Mouse (Mus musculus) thymus, postnatal 0 days (tissue): ENCODE measurements around the gene Wnt5b. TPM values are rescaled to one million over a fixed set of nuclear protein-coding genes. Genes with fewer than 3 reads are reported as not detected.
"Not testable (repeated sequence)": the region's sequence is repeated elsewhere in the genome, so short reads cannot be mapped to it uniquely, and the experiment has no call there.

ENCODE experiments used
- DNase-seq: peaks from one replicate; pipeline ENCODE4 v3.0.0-alpha.2; 2015; ENCODE audit warnings: low spot score
- polyA plus RNA-seq: library from polyadenylated mRNA; unstranded; fragments of >200 nt; fragmentation: Nextera tagmentation; extraction: Ambion mirVana; gene quantifications from 2 replicates; pipeline ENCODE4 v1.2.1, GENCODE M21; 2015

Gene Wnt5b
- polyA plus RNA-seq, 1 experiment from 2014 or later = 4.6 TPM

DNA sequence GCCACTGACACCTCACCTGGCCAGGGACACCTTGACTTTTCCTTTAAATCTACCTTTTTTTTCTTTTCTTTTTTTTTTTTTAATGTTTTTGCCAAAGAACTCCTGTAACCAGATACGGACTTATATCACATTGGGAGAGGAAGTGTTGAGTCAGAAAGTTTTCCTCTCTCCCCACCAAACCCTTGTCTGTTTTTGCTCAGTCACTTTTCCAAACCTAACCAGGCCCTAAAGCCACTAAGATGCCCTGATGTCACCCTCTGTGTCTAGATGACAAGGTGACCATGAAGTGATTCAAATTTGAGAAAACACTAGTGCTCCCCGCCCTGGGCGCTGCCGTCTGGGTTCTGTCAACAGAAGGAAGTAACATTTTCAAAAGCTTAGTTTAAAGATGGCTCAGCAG lies 85.1 kb downstream of the Wnt5b start:
- no peak for DNase-seq

DNA sequence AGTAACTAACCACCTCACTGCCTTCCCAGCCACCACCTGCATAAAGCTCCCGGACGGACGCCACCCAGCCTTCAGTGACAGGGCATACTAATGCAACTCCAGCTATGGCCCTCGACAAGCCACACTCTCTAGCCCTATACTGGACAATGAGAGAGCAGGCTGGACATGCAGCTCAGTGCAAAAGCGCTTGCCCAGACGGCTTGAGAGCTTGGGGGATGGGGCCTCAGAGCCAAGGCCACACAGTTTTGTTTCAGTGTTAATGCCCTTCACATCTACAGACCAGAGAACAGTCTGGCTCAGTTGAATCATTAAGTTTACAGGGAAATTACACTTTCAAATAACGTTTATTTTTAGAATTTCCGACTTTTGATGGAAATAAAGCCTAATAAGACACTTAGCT lies 86.0 kb downstream of the Wnt5b start:
- no peak for DNase-seq

DNA sequence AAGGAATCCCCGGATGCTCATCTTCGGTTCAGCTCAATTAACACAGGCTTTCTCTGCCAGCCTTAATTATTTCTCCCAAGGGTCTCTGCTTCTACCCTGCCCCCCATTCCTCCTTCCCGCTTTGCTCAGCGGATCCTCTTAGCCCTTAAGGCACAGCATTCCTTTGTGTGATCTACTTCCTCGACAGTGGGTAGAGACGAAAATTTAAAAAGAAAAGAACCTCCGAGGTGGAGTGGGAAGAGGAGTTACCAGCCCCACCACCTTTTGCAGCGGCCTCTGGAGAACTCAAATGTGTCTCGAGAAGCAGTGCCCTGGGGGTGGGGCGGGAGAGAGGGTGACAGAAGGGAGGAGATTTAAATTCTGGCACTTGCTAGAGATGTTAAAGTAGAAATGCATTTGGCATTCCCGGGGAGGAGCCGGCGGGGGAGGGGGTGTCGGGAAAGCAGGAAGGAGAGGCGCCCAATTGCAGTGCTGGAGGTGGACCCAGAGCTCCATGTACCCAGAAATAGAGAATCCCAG lies 92.1 kb downstream of the Wnt5b start:
- DNase-seq = no peak

DNA sequence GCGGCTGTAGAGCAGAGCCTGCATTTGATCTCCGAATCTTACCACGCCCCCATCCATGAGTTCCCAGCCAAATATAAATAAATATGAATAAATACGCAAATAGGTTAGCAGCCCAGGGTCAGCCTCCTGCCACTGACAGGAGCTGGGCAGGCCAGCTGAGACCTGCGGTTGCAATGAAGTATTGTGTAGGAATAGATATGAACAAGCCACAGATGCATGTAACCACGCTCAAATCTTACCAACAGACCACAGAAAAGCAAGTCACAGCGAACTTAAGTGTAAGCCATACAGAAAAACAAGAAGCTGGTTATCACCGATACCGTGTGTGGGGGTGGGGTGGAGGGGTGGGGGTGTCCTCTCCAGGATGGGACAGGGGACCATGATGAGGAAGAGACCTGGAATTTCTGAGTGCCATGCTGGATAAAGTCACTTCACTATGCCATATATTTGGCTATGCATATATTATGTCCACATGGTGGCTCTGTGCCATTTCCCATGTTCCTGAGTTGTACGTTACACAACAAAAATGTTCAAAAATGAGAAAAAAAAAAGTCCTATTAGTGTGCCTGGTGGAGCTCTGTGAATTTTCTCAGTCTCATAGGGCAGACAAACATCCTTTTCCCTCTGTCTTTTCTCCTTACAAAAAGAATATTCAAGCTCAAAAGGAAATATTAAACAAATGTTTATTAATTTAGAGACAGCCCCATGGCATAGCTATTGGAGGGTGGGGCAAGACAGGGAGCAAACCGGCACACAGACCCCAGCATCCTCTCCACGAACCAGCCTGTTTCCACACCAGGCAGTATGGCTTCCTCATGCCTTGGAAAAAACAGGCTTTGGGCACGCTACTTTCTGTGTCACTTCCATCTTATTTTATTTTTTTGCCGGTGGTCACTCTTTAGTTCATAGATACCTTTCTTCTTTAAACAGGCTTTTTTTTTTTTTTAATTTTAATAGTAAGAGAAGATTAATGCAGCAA lies 92.9 kb downstream of the Wnt5b start:
- DNase-seq = peak; percentile 21

GRCm38 (mm10) chr6:119449060-119449499 lies 95.1 kb downstream of the Wnt5b start:
- peak; percentile 59 for DNase-seq

DNA sequence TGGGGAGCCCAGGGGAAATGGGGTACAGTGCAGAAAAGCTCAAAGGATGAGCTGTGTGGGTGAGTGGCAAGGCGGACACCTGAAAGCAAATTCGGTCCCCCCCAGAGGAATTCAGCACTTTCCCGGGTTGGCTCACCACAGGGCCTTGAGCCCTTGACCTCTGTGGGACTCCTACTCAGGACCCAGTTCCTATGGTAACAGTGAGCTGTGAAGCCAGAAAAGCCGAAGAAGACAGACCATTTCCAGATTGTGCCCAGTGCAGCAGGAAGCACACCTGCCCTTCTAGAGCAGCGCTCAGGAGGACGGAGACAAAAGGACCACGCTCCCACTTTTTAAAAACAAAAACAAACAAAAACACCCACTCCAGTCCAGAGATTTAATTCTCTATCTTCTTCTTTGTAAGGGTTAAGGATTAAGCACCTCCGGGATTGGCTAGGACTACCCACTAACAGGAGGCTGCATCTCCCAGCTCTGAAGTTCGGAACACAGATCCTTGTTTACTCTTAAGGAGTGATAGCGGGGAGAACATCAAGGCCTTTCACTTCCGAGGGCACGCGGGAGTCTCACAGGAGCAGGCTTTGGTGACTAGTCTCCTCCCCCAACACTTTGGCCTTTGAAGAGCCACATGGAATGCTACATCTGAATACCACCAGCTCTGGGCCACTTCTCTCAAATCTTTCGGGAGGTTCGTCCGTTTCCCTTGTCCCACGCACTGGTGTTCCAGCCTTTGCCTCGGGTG lies 95.7 kb downstream of the Wnt5b start:
- peak; percentile 31 for DNase-seq

DNA sequence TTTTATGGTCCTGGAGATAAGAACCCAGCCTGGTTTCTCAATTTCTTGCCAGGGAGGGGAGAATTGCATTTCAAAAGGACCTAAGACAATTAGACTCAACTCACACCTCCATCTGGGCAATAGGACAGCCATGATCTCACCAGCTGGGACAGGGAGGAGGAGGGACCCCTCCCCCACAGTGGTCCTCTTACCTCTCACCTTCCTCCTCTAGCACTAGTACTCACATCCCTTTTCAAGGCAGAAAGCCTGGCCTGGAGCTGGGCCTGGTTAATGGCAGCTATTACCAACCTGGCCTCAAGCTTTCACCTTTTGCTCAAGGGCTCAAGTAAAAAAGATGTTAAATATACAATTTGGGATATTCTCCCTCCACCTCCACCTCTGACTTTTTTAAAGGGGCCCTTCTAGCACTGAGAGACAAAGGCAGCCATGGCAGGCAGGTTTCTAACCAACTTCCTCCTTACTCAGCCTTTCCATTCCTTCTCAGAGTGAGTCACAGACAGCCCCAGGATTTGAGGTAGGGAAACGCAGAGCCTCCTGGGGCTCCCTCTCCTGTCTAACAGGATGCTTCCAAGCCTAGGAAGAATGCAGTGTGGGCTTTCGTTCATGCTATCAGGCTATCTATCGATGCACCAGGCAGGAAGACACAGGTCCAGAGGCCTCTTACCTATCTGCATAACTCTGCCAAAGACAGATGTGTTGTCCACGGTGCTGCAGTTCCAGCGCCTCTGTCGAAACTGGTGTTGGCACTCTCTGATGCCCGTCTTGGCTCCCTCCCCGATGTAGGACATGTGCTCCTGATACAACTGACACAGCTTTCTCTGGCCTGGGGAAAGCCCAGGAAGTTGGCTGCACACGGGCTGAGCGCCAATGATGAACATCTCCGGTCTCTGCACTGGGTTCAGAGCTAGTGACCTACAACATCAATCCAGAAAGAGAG lies 98.2 kb downstream of the Wnt5b start:
- no peak for DNase-seq

- peak; percentile 87 for DNase-seq
These were observed 100.2 kb downstream of the Wnt5b start for GRCm38 (mm10) chr6:119443742-119444645.

- not testable (repeated sequence) for DNase-seq
These were observed 101.4 kb downstream of the Wnt5b start for GRCm38 (mm10) chr6:119442729-119443128.

- DNase-seq = no peak
These were observed 106.0 kb downstream of the Wnt5b start for GRCm38 (mm10) chr6:119437894-119438761.

GRCm38 (mm10) chr6:119434394-119434793 lies 109.8 kb downstream of the Wnt5b start:
- no peak for DNase-seq

GRCm38 (mm10) chr6:119431751-119432324 lies 112.3 kb downstream of the Wnt5b start:
- no peak for DNase-seq

DNA sequence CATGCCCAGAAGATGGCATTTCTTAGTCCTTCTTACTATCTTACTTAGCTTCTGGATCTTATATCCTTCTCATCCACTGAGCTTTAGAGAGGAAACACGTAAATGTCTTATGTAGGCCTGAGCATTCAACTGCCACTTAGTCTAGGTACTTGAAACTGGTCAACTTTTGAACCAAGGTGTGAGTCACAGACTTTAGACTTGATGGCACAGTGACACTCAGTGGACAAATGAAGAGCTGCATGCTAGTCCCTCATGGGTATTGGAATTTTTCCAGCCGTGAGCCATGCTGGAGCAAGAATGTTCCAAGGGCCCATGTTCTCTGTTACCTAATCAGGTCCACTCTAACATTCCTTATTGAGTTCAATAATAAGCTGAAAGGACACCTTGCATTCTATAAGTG lies 113.6 kb downstream of the Wnt5b start:
- DNase-seq = no peak

GRCm38 (mm10) chr6:119429311-119429710 lies 114.8 kb downstream of the Wnt5b start:
- no peak for DNase-seq

- DNase-seq = peak; percentile 29
These were observed 115.5 kb downstream of the Wnt5b start for GRCm38 (mm10) chr6:119428611-119429010.

DNA sequence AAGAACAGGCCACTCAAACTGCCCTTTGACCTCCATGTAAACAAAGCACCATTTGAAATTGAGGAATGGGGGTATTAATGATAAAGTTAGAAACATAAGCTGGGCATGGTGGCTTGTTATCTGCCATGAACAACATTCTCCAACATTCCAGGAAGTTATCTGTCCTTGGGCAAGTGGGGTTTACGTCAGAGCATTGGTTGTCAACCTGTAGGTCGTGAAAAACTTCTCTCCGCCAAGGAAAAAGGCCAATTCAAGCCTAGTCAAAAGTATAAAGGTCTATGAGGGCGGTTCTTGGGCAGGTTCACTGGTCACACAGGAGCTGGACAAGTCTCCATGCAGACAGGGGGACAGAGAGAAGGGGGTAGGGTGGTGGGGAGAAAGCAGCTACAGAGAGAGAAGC lies 123.1 kb downstream of the Wnt5b start:
- DNase-seq = no peak

DNA sequence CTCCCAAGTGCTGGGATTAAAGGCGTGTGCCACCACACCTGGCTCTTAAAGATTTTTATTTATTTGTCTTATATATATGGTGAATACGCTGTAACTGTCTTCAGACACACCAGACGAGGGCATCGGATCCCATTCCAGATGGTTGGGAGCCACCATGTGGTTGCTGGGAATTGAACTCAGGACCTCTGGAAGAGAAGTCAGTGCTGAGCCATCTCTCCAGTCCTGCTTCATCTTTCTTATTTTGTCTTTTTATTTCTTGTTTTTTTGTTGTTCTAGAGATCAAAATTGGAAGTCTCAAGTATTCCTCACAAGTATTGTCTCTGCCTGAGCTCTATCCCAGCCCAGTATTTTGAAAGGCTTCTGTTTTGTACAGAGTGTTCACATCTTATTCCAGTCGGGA lies 123.8 kb downstream of the Wnt5b start:
- no peak for DNase-seq

GRCm38 (mm10) chr6:119419412-119419811 lies 124.7 kb downstream of the Wnt5b start:
- no peak for DNase-seq
